Mouse (Mus musculus) bone marrow macrophage, adult 2 months (primary cell): ENCODE data around the gene Kbtbd12.

ENCODE experiments used
- CTCF ChIP-seq: IDR thresholded peaks from 2 replicates; pipeline ENCODE4 v1.5.1; 2012; ENCODE audit warnings: low read depth, mild to moderate bottlenecking, low read length, moderate library complexity
- POLR2A ChIP-seq: IDR thresholded peaks from 2 replicates; pipeline ENCODE4 v1.6.1; 2012; ENCODE audit warnings: mild to moderate bottlenecking, low read depth, low read length, borderline replicate concordance

DNA sequence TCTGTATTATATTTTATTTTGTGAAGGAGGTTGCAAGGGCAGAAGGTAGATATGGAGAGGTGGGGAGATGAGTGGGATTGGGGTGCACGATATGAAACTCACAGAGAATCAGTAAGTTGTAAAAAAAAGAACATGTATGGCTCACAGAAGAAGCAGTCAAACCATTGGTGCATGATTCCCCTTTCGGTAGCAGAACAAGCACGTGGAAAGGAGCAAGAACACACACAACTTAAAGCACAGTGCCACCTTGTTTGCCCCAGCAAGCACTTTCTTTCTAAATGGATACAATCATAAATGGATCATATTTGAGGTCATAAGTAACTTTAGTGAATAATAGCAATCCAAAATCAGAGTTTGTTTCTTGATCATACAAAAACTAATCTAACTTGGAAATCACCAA is 24.5 kb upstream of the Kbtbd12 start:
- TF ChIP-seq CTCF (no peak), POLR2A (no peak)
